Mouse (Mus musculus): ENCODE data around the gene Esrra.

- no peak for TF ChIP-seq CTCF (IDR thresholded peaks at IDR 0.05; ENCODE audit: insufficient read depth, low read depth, low read length)
- TF ChIP-seq POLR2A (IDR thresholded peaks at IDR 0.05; ENCODE audit: insufficient read depth, low read depth, low read length) = no peak
Observed at GRCm38 (mm10) chr19:6934195-6934977, 12.8 kb upstream of the Esrra start, which contains the start of gene Kcnk4.

All from olfactory bulb, adult 2 months (tissue).